Mouse (Mus musculus) heart, adult 18-20 months (tissue): ENCODE results near the gene Vmn1r88. TPM values are rescaled to one million over a fixed set of nuclear protein-coding genes. Genes with fewer than 3 reads are reported as not detected.

Experiments used
- DNase-seq, 2 experiments: peaks; one replicate each; pipeline ENCODE4 v3.0.0; 2021 to 2022; ENCODE audit warnings: mixed read lengths in 1 of 2
- long read RNA-seq, 2 experiments: library from polyadenylated mRNA; stranded (forward); transcript quantifications; one replicate each; pipeline ENCODE4 v2.0.0; 2021
- total RNA-seq, 2 experiments: library from RNA; stranded (reverse); gene quantifications; 2 replicates each; pipeline ENCODE4 v1.2.3; 2021

Vmn1r88 gene
- under 1 TPM in 1 of 2 experiments, not detected in 1; 0.05 TPM for total RNA-seq
- long read RNA-seq, experiment 1 = 0 reads
- long read RNA-seq, experiment 2 = 0 reads

DNA sequence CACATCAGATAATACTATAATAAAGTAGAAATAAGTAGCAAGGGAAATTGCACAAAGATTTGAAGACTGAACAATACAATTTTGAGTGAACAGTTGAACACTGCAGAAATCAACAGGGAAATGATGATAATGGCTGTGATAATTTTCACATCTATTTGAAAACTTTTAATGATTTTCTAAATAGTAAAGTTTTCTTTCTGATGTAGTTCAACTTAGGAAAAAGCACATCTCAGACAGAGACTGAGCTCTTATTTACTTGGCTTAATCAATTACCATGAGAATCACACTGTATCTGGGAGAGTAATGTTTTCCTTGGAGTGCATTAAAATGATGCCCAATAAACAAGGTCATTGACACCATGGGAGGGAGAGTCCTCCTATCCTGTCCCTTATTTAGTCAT lies at the start of gene Vmn1r88:
Gene Vmn1r88 (plus strand): TSS at position 301 of the 400 bp plus-strand sequence.
- no peak for DNase-seq

- no peak for DNase-seq
These were observed 39.6 kb upstream of the Vmn1r88 start, which contains the start of gene Vmn1r86 for GRCm38 (mm10) chr7:13119817-13120216. Gene Vmn1r86 (minus strand): TSS chr7:13119917.

- peak; percentile 2 to 8 for DNase-seq
These were observed 35.7 kb upstream of the Vmn1r88 start for GRCm38 (mm10) chr7:13123554-13124153.

- DNase-seq = no peak
These were observed 27.5 kb upstream of the Vmn1r88 start for GRCm38 (mm10) chr7:13131856-13132255.

DNA sequence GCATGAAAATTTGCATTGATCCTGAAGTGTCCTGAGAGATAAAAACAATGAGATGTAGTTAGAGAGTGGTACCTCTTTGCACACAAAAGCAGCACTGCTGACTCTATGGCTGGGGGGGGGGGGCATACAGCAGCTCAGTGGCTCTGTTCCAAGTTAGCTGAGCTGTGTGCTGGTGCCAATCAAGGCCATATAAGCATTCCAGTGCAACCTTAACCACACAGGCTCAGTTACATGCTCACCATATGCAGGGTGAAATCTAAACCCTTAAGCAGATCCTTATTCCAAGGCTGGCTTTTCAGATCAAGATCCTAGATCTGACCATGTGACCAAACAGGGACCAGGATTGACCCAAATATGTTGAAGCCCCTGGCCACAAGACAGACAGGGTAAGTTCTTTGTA lies 22.0 kb upstream of the Vmn1r88 start:
- no peak for DNase-seq

GRCm38 (mm10) chr7:13140057-13140456 lies 19.3 kb upstream of the Vmn1r88 start, which contains the start of gene Vmn1r87:
Gene Vmn1r87 (minus strand): TSS chr7:13140157.
- DNase-seq = no peak

DNA sequence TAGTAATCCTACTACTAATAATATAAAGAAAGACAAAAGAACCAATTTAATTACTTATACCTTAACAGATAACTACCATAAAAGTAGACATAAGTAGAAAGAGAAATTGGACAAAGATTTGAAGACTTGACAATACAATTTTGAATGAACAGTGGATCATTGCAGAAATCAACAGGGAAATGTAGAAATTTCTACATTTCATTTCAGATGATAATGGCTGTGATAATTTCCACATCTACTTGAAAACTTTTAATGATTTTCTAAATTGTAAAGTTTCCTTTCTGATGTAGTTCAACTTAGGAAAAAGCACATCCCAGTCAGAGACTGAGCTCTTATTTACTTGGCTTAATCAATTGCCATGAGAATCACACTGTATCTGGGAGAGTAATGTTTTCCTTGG lies 53.4 kb downstream of the Vmn1r88 start, which contains the start of gene Vmn1r89:
Gene Vmn1r89 (plus strand): TSS at position 301 of the 400 bp plus-strand sequence.
- DNase-seq = no peak

Other genes starting within 250 kb of the Vmn1r88 start
- gene Rps5, start 237.3 kb upstream of the Vmn1r88 start, total RNA-seq = 100 to 1,000 TPM; 575 to 632 TPM
- gene Rnf225, start 232.2 kb upstream of the Vmn1r88 start, total RNA-seq = under 1 TPM; 0.17 to 0.39 TPM
- gene Zfp324, start 193.7 kb upstream of the Vmn1r88 start, total RNA-seq = 1 to 10 TPM; 2.3 to 2.4 TPM
- gene Zfp446, start 181.7 kb upstream of the Vmn1r88 start, total RNA-seq = 1 to 10 TPM; 2.1 to 2.2 TPM
- not detected for gene Slc27a5, start 161.4 kb upstream of the Vmn1r88 start, total RNA-seq
- gene Trim28, start 160.5 kb upstream of the Vmn1r88 start, total RNA-seq = 10 to 100 TPM; 93.5 to 96.6 TPM
- gene Zbtb45, start 149.5 kb upstream of the Vmn1r88 start, total RNA-seq = 1 to 10 TPM; 7.3 to 7.4 TPM
- 100 to 1,000 TPM; 132 to 164 TPM for gene Chmp2a, start 124.8 kb upstream of the Vmn1r88 start, total RNA-seq
- gene Ube2m, start 121.3 kb upstream of the Vmn1r88 start, total RNA-seq = 100 to 1,000 TPM; 177 to 187 TPM
- gene Mzf1, start 104.8 kb upstream of the Vmn1r88 start, total RNA-seq = under 1 TPM; 0.07 to 0.21 TPM
- not detected for gene Vmn1r85, start 64.4 kb upstream of the Vmn1r88 start, total RNA-seq
- not detected for gene Vmn1r86, start 39.7 kb upstream of the Vmn1r88 start, total RNA-seq
- not detected for gene Vmn1r87, start 19.4 kb upstream of the Vmn1r88 start, total RNA-seq
- not detected for gene Vmn1r89, start 53.5 kb downstream of the Vmn1r88 start, total RNA-seq
- 1 to 10 TPM; 2.6 to 4.8 TPM for gene Lig1, start 117.7 kb downstream of the Vmn1r88 start, total RNA-seq
- gene Zswim9, start 119.2 kb downstream of the Vmn1r88 start, total RNA-seq = 10 to 100 TPM in 1 of 2 experiments, 1 to 10 TPM in 1; 9.6 to 11.0 TPM
- gene Pla2g4c, start 165.1 kb downstream of the Vmn1r88 start, total RNA-seq = under 1 TPM in 1 of 2 experiments, not detected in 1; 0.12 TPM
- not detected for gene Cabp5, start 238.6 kb downstream of the Vmn1r88 start, total RNA-seq